Mouse (Mus musculus) myocyte (in vitro differentiated cells): Measurements from ENCODE around the gene Aftph.

Source experiments
- CEBPB ChIP-seq: IDR thresholded peaks from 2 replicates; pipeline ENCODE4 v1.6.1; 2011; ENCODE audit warnings: mild to moderate bottlenecking, moderate library complexity; ENCODE audit not compliant: poor library complexity, insufficient read depth, severe bottlenecking
- E2F4 ChIP-seq: IDR thresholded peaks from one replicate; pipeline ENCODE4 v1.6.1; 2011; ENCODE audit warnings: mild to moderate bottlenecking, control low read depth, moderate library complexity; ENCODE audit not compliant: insufficient read depth
- MAX ChIP-seq: IDR thresholded peaks from one replicate; pipeline ENCODE4 v1.6.1; 2011; ENCODE audit warnings: low read depth, mild to moderate bottlenecking, control low read depth
- MYOD1 ChIP-seq, 3 experiments: IDR thresholded peaks; one replicate each; pipeline ENCODE4 v1.6.1; 2011; ENCODE audit warnings: control low read depth in 2 of 3, low read depth in 2 of 3, mild to moderate bottlenecking in 2 of 3, moderate library complexity in 1 of 3; ENCODE audit not compliant: insufficient read length in 2 of 3, control insufficient read depth in 1 of 3
- MYOG ChIP-seq, 3 experiments: IDR thresholded peaks; one replicate each; pipeline ENCODE4 v1.6.1; 2011; ENCODE audit warnings: control low read depth in 2 of 3, low read depth in 2 of 3, mild to moderate bottlenecking in 2 of 3; ENCODE audit not compliant: insufficient read length in 2 of 3, control insufficient read depth in 1 of 3, insufficient read depth in 1 of 3
- POLR2A ChIP-seq: IDR thresholded peaks from one replicate; pipeline ENCODE4 v1.6.1; 2011; ENCODE audit warnings: low read depth, mild to moderate bottlenecking, control low read depth, moderate library complexity; ENCODE audit not compliant: insufficient read length
- POLR2AphosphoS2 ChIP-seq: IDR thresholded peaks from one replicate; pipeline ENCODE4 v1.6.1; 2011; ENCODE audit warnings: low read depth, control low read depth; ENCODE audit not compliant: insufficient read length
- REST ChIP-seq: IDR thresholded peaks from one replicate; pipeline ENCODE4 v1.6.1; 2011; ENCODE audit warnings: mild to moderate bottlenecking, control low read depth, moderate library complexity; ENCODE audit not compliant: insufficient read depth, insufficient read length
- TCF12 ChIP-seq: IDR thresholded peaks from one replicate; pipeline ENCODE4 v1.6.1; 2011; ENCODE audit warnings: mild to moderate bottlenecking, control low read depth; ENCODE audit not compliant: poor library complexity, insufficient read depth, severe bottlenecking
- TCF3 ChIP-seq: IDR thresholded peaks from one replicate; pipeline ENCODE4 v1.6.1; 2011; ENCODE audit warnings: low read depth, control low read depth; ENCODE audit not compliant: insufficient read length
- USF1 ChIP-seq: IDR thresholded peaks from one replicate; pipeline ENCODE4 v1.6.1; 2011; ENCODE audit warnings: low read depth, mild to moderate bottlenecking, control low read depth, moderate library complexity

DNA sequence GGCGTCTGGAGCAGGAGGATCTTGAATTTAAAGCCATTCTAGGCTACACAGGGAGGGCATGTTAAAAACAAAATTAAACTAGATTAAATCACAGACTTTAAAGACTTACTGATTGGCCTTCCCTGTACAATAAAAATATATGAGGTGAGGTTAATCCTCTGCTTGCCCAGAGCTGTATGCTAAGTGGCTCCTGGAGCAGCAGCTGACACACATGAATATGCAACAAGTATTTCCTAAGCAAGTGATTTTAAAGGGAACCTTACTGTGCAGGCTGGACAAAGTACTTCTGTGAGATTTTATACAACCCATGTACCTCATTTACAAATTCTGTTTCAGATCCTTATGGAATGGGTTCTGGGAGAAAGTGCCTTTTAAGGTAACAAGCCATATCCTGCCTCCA is 47.6 kb upstream of the Aftph start:
- no peak for TF ChIP-seq CEBPB
- TF ChIP-seq POLR2A = no peak
- no peak for TF ChIP-seq USF1
- no peak for TF ChIP-seq TCF12
- no peak for TF ChIP-seq MYOG (IDR thresholded peaks at IDR 0.05; ENCODE audit: control insufficient read depth in 1 of 3, insufficient read depth in 1 of 3, insufficient read length in 2 of 3, low read depth in 2 of 3)
- no peak for TF ChIP-seq REST
- no peak for TF ChIP-seq MYOD1 (IDR thresholded peaks at IDR 0.05; ENCODE audit: control insufficient read depth in 1 of 3, insufficient read length in 2 of 3, low read depth in 2 of 3)
- TF ChIP-seq E2F4 = no peak
- TF ChIP-seq TCF3 = no peak
- no peak for TF ChIP-seq POLR2AphosphoS2
- TF ChIP-seq MAX = no peak
